In genomic region chr10:81704531-81705301, GRCm38 (mm10) we compare ENCODE assay signal across 7 mouse cellular contexts. TPM values are rescaled to one million over a fixed set of nuclear protein-coding genes. Genes with fewer than 3 reads are reported as not detected.
DNase-seq lines count a peak whose midpoint lies in the region; ATAC-seq and TF ChIP-seq lines count a peak whose summit lies in the region.
"Not testable (repeated sequence)": the region's sequence is repeated elsewhere in the genome, so short reads cannot be mapped to it uniquely, and the experiment has no call there.

Gene Zfp433, plus strand, starts transcription at chr10:81704825.

- H3K4me1 ChIP-seq in embryonic facial prominence, embryonic 11.5 days (ENCODE audit: control insufficient read depth, insufficient read depth, low read length); forebrain, embryonic 15.5 days; intestine, postnatal 0 days (replicated peaks; ENCODE audit: control insufficient read depth, insufficient read depth, low read length); limb, embryonic 12.5 days (replicated peaks); lung, embryonic 16.5 days (replicated peaks; ENCODE audit: control insufficient read depth, insufficient read depth, low read length): not testable (repeated sequence)

- TF ChIP-seq CTCF in intestine, postnatal 0 days (IDR thresholded peaks at IDR 0.05; ENCODE audit: low read depth) = not testable (repeated sequence)

- H3K4me3 ChIP-seq in embryonic facial prominence, embryonic 11.5 days (ENCODE audit: low read depth, low read length); forebrain, embryonic 15.5 days; intestine, postnatal 0 days (ENCODE audit: low read depth, low read length); limb, embryonic 12.5 days (replicated peaks); lung, embryonic 16.5 days (ENCODE audit: low read length): not testable (repeated sequence)

- peak; percentile 100 for ATAC-seq in embryonic facial prominence, embryonic 11.5 days (replicated peaks; ENCODE audit: insufficient number of reproducible peaks, low FRiP score, low TSS enrichment, low read depth)
- peak; percentile 100 for ATAC-seq in forebrain, embryonic 15.5 days (replicated peaks)
- ATAC-seq in hematopoietic stem cell, adult 5-6 weeks (replicated peaks in 1 of 2; ENCODE audit: insufficient read depth in 1 of 2, low FRiP score in 2 of 2, low TSS enrichment in 1 of 2, low read depth in 1 of 2, poor library complexity in 2 of 2, severe bottlenecking in 2 of 2) = peak; percentile 99 to 100
- ATAC-seq in intestine, postnatal 0 days = peak; percentile 99
- peak; percentile 100 for ATAC-seq in limb, embryonic 12.5 days (ENCODE audit: insufficient number of reproducible peaks, insufficient read depth, low FRiP score, low TSS enrichment, low read depth)
- ATAC-seq in lung, embryonic 16.5 days (ENCODE audit: low read depth) = peak; percentile 100
- ATAC-seq in monocyte, adult 5-6 weeks (replicated peaks; ENCODE audit: insufficient number of reproducible peaks, low FRiP score, low TSS enrichment, poor library complexity, severe bottlenecking) = peak; percentile 100

- no CpG with 5 or more reads among the region's 46 CpGs for WGBS in embryonic facial prominence, embryonic 11.5 days
- no CpG with 5 or more reads among the region's 46 CpGs for WGBS in forebrain, embryonic 15.5 days
- WGBS in intestine, postnatal 0 days = no CpG with 5 or more reads among the region's 46 CpGs
- WGBS in limb, embryonic 12.5 days = no CpG with 5 or more reads among the region's 46 CpGs
- WGBS in lung, embryonic 16.5 days = no CpG with 5 or more reads among the region's 46 CpGs

- not testable (repeated sequence) for H3K27me3 ChIP-seq in embryonic facial prominence, embryonic 11.5 days (ENCODE audit: control insufficient read depth, insufficient read depth, low read length); forebrain, embryonic 15.5 days; intestine, postnatal 0 days (replicated peaks; ENCODE audit: control insufficient read depth, insufficient read depth, low read length); limb, embryonic 12.5 days; lung, embryonic 16.5 days (ENCODE audit: control insufficient read depth, insufficient read depth, low read depth, low read length)

- not testable (repeated sequence) for H3K4me2 ChIP-seq in embryonic facial prominence, embryonic 11.5 days (ENCODE audit: low read depth, low read length); forebrain, embryonic 15.5 days (replicated peaks); intestine, postnatal 0 days (replicated peaks; ENCODE audit: low read depth); limb, embryonic 12.5 days; lung, embryonic 16.5 days (ENCODE audit: low read depth, low read length)

- not testable (repeated sequence) for H3K27ac ChIP-seq in embryonic facial prominence, embryonic 11.5 days (replicated peaks; ENCODE audit: low read depth, low read length); forebrain, embryonic 15.5 days (replicated peaks); intestine, postnatal 0 days (ENCODE audit: low read depth, low read length); limb, embryonic 12.5 days; lung, embryonic 16.5 days (ENCODE audit: low read length)

- H3K36me3 ChIP-seq in embryonic facial prominence, embryonic 11.5 days (replicated peaks; ENCODE audit: control insufficient read depth, insufficient read depth, low read depth, low read length); forebrain, embryonic 15.5 days; intestine, postnatal 0 days (ENCODE audit: control insufficient read depth, insufficient read depth); limb, embryonic 12.5 days; lung, embryonic 16.5 days (ENCODE audit: control insufficient read depth, insufficient read depth, low read length): not testable (repeated sequence)

- not testable (repeated sequence) for DNase-seq in embryonic facial prominence, embryonic 11.5 days (ENCODE audit: low spot score)

- not testable (repeated sequence) for H3K9me3 ChIP-seq in embryonic facial prominence, embryonic 11.5 days (replicated peaks; ENCODE audit: control insufficient read depth, low read length); forebrain, embryonic 15.5 days; intestine, postnatal 0 days (ENCODE audit: control insufficient read depth); limb, embryonic 12.5 days; lung, embryonic 16.5 days (ENCODE audit: control insufficient read depth, low read length)

- not testable (repeated sequence) for H3K9ac ChIP-seq in embryonic facial prominence, embryonic 11.5 days (replicated peaks; ENCODE audit: low read length); forebrain, embryonic 15.5 days (replicated peaks); intestine, postnatal 0 days (ENCODE audit: low read depth, low read length); limb, embryonic 12.5 days (replicated peaks); lung, embryonic 16.5 days (ENCODE audit: low read length)

RNA-seq across cellular contexts. Expression of gene Zfp433, which starts in this region (rescaled TPM):
- 18.2 and 19.4 TPM in 2 replicates for polyA plus RNA-seq in embryonic facial prominence, embryonic 11.5 days (2014; fragmentation: Nextera tagmentation; extraction: Ambion mirVana)
- polyA plus RNA-seq in forebrain, embryonic 15.5 days (2015; fragmentation: Nextera tagmentation; extraction: Ambion mirVana) = 19.3 and 22.0 TPM in 2 replicates
- total RNA-seq in hematopoietic stem cell, adult 5-6 weeks (2017) = 15.7 and 22.4 TPM in 2 replicates
- polyA plus RNA-seq in intestine, postnatal 0 days (2015; fragmentation: Nextera tagmentation; extraction: Ambion mirVana) = 4.4 and 7.8 TPM in 2 replicates
- 16.3 and 21.0 TPM in 2 replicates for polyA plus RNA-seq in limb, embryonic 12.5 days (2016; fragmentation: Nextera tagmentation; extraction: Ambion mirVana)
- 18.5 and 20.9 TPM in 2 replicates for polyA plus RNA-seq in lung, embryonic 16.5 days (2015; fragmentation: Nextera tagmentation; extraction: Ambion mirVana)
- total RNA-seq in monocyte, adult 5-6 weeks (2017) = 17.6 to 27.9 TPM (median 19.5 TPM) in 3 replicates
